Mouse (Mus musculus): Measurements from ENCODE around the gene Zfp710. TPM values are rescaled to one million over a fixed set of nuclear protein-coding genes. Genes with fewer than 3 reads are reported as not detected.

Gene Zfp710
- 111 and 170 TPM in 2 replicates for polyA plus RNA-seq (2012; ENCODE audit: low replicate concordance)

DNA sequence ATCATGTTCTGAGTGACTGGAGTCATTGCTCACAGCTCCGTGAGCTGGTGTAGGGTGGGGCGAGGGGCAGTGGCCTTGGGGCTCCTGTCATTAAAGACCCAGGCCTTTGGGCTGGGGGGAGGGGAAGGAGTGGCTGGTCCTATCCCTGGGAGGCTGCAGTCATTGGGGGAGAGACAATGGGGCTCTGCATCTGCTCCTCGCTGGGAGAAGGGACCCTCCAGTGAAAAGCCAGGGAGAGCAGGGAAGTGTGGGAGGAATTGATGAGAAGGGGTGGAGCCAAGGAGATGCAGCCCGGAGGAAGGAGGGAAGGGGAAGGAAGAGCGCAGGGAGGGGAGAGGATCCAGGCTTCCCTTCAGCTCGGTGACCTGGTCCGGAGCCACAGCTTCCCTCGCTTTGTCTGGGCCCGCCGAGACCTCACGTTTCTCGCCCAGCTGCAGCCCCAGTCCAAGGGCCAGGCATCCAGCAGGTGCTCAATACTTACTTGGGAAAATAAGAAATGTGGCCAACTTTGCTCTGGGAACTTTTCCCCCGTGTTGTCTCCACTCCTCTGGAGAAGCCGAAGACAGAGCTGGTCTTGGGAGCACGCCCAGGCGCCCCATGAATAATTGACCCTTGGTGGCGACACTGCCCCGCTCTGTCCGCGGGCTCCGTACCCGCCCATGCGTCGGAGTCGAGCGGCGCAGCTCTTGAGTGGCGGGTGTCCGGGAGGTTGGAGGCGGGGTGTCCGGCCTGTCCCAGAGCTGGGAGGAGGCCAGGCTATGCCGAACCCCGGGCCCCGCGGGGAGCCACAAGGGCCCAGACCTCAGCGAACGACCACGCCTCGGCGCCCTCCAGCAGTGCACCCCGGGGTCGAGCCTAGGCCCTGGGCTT is at the start of gene Zfp710:
Gene Zfp710 (plus strand): TSS at position 294 of the 870 bp plus-strand sequence.

DNA sequence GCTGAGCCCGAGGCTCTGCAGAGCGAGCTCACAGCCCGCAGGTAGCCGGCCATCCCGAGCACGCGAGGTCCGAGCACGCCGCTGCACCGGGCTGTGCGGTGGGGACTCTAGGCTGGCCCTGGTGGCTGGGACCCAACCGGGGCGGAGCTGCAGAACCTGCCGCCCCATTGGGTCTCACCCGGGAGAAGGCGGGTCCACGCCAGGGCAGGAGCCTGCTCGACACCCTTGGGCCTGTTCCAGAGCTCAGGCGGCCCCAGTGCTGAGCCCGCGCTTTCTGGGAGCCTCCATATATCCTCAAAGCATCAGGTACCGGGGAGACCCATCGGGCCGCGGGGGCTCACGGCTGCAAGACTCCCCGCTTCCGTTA is 90.6 kb downstream of the Zfp710 start, which contains the start of gene Idh2:
Gene Idh2 (minus strand): TSS at position 169 of the 367 bp plus-strand sequence.

Other genes starting within 250 kb of the Zfp710 start
- not detected in 2 replicates for gene Mesp1, start 231.0 kb upstream of the Zfp710 start, polyA plus RNA-seq (2012; ENCODE audit: low replicate concordance)
- gene Mesp2, start 214.1 kb upstream of the Zfp710 start, polyA plus RNA-seq (2012; ENCODE audit: low replicate concordance), result 0.17 TPM in 1 of 2 replicates, not detected in the other
- gene Anpep, start 163.8 kb upstream of the Zfp710 start, polyA plus RNA-seq (2012; ENCODE audit: low replicate concordance), result 15.8 and 18.1 TPM in 2 replicates
- 3.3 and 6.1 TPM in 2 replicates for gene Ap3s2, start 104.2 kb upstream of the Zfp710 start, polyA plus RNA-seq (2012; ENCODE audit: low replicate concordance)
- 1.2 and 1.5 TPM in 2 replicates for gene Arpin, start 89.5 kb upstream of the Zfp710 start, polyA plus RNA-seq (2012; ENCODE audit: low replicate concordance)
- 31.8 and 47.9 TPM in 2 replicates for gene Idh2, start 90.6 kb downstream of the Zfp710 start, polyA plus RNA-seq (2012; ENCODE audit: low replicate concordance)
- 37.1 and 63.3 TPM in 2 replicates for gene Sema4b, start 162.0 kb downstream of the Zfp710 start, polyA plus RNA-seq (2012; ENCODE audit: low replicate concordance)
- gene Cib1, start 208.0 kb downstream of the Zfp710 start, polyA plus RNA-seq (2012; ENCODE audit: low replicate concordance), result 47.8 and 50.0 TPM in 2 replicates
- 5.4 and 5.7 TPM in 2 replicates for gene Gdpgp1, start 208.1 kb downstream of the Zfp710 start, polyA plus RNA-seq (2012; ENCODE audit: low replicate concordance)
- gene Ttll13, start 221.6 kb downstream of the Zfp710 start, polyA plus RNA-seq (2012; ENCODE audit: low replicate concordance), result 0.36 and 0.59 TPM in 2 replicates
- 34.1 and 46.5 TPM in 2 replicates for gene Ngrn, start 236.4 kb downstream of the Zfp710 start, polyA plus RNA-seq (2012; ENCODE audit: low replicate concordance)
- gene Vps33b, start 244.8 kb downstream of the Zfp710 start, polyA plus RNA-seq (2012; ENCODE audit: low replicate concordance), result 4.3 and 5.5 TPM in 2 replicates